Mouse (Mus musculus): ENCODE measurements around the gene Hoxb5.

Hoxb5 gene

GRCm38 (mm10) chr11:96294245-96295091 is 8.7 kb upstream of the Hoxb5 start:
- Histone ChIP-seq H3K4me3 (replicated peaks; ENCODE audit: low read length) (no peak overlapping the region), H3K4me1 (replicated peaks; ENCODE audit: low read depth, low read length) (peaks cover 50% of the 10 kb centered on the region), H3K36me3 (ENCODE audit: insufficient read depth, low read length) (no peaks in the 10 kb centered on the region), H3K9me3 (ENCODE audit: low read length) (no peaks in the 10 kb centered on the region), H3K27me3 (ENCODE audit: insufficient read depth, low read length) (peaks cover 99% of the 10 kb centered on the region)
- no peak for TF ChIP-seq POU5F1 (IDR thresholded peaks at IDR 0.05; ENCODE audit: borderline replicate concordance, low read length)
- TF ChIP-seq CTCF (conservative IDR thresholded peaks at IDR 0.05; ENCODE audit: low read length) = peak; percentile 61
- TF ChIP-seq NANOG (IDR thresholded peaks at IDR 0.05; ENCODE audit: borderline replicate concordance, low read length) = no peak

- Histone ChIP-seq H3K27me3 (ENCODE audit: insufficient read depth, low read length) (peaks cover 99% of the 10 kb centered on the region), H3K36me3 (ENCODE audit: insufficient read depth, low read length) (no peaks in the 10 kb centered on the region), H3K4me1 (replicated peaks; ENCODE audit: low read depth, low read length) (peaks cover 58% of the 10 kb centered on the region), H3K9me3 (ENCODE audit: low read length) (no peaks in the 10 kb centered on the region), H3K4me3 (replicated peaks; ENCODE audit: low read length) (peak overlapping the region; percentile 17; the same call in 1 of the 2 replicates)
- no peak for TF ChIP-seq NANOG (IDR thresholded peaks at IDR 0.05; ENCODE audit: borderline replicate concordance, low read length)
- TF ChIP-seq CTCF (conservative IDR thresholded peaks at IDR 0.05; ENCODE audit: low read length) = no peak
- no peak for TF ChIP-seq POU5F1 (IDR thresholded peaks at IDR 0.05; ENCODE audit: borderline replicate concordance, low read length)
These were observed 7.9 kb upstream of the Hoxb5 start for GRCm38 (mm10) chr11:96295092-96295835.

DNA sequence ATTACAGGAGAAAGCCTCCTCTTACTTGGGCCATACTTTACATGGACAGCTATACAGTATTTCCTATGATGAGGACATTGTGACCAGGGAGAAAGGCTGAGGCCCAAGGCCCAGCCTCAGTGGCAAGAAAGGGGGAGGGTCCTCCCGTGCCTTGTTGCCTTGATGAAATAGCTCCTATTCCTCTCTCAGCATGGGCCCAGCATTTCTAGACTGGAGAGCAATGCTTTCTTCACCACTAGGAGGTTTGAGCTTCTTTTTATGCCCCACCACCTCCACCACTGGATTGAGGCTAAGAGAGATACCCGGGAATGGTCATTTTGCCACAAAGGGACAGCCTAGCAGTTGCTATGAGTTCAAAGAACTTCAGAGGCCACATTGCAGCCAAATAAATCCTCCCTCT is 6.1 kb upstream of the Hoxb5 start:
- Histone ChIP-seq H3K4me1 (replicated peaks; ENCODE audit: low read depth, low read length) (peaks cover 65% of the 10 kb centered on the region), H3K27me3 (ENCODE audit: insufficient read depth, low read length) (peaks cover 100% of the 10 kb centered on the region), H3K36me3 (ENCODE audit: insufficient read depth, low read length) (no peaks in the 10 kb centered on the region), H3K9me3 (ENCODE audit: low read length) (no peaks in the 10 kb centered on the region), H3K4me3 (replicated peaks; ENCODE audit: low read length) (no peak overlapping the region)
- TF ChIP-seq POU5F1 (IDR thresholded peaks at IDR 0.05; ENCODE audit: borderline replicate concordance, low read length) (no peak), CTCF (conservative IDR thresholded peaks at IDR 0.05; ENCODE audit: low read length) (no peak), NANOG (IDR thresholded peaks at IDR 0.05; ENCODE audit: borderline replicate concordance, low read length) (no peak)

- H3K36me3 ChIP-seq (ENCODE audit: insufficient read depth, low read length) = no peaks in the 10 kb centered on the region
- TF ChIP-seq NANOG (IDR thresholded peaks at IDR 0.05; ENCODE audit: borderline replicate concordance, low read length) = no peak
- no peak for TF ChIP-seq CTCF (conservative IDR thresholded peaks at IDR 0.05; ENCODE audit: low read length)
- no peak for TF ChIP-seq POU5F1 (IDR thresholded peaks at IDR 0.05; ENCODE audit: borderline replicate concordance, low read length)
- peaks cover 100% of the 10 kb centered on the region for H3K27me3 ChIP-seq (ENCODE audit: insufficient read depth, low read length)
- no peaks in the 10 kb centered on the region for H3K9me3 ChIP-seq (ENCODE audit: low read length)
- H3K4me3 ChIP-seq (replicated peaks; ENCODE audit: low read length) = no peak overlapping the region
- H3K4me1 ChIP-seq (replicated peaks; ENCODE audit: low read depth, low read length) = peaks cover 67% of the 10 kb centered on the region
These were observed 5.7 kb upstream of the Hoxb5 start for GRCm38 (mm10) chr11:96297428-96297827.

DNA sequence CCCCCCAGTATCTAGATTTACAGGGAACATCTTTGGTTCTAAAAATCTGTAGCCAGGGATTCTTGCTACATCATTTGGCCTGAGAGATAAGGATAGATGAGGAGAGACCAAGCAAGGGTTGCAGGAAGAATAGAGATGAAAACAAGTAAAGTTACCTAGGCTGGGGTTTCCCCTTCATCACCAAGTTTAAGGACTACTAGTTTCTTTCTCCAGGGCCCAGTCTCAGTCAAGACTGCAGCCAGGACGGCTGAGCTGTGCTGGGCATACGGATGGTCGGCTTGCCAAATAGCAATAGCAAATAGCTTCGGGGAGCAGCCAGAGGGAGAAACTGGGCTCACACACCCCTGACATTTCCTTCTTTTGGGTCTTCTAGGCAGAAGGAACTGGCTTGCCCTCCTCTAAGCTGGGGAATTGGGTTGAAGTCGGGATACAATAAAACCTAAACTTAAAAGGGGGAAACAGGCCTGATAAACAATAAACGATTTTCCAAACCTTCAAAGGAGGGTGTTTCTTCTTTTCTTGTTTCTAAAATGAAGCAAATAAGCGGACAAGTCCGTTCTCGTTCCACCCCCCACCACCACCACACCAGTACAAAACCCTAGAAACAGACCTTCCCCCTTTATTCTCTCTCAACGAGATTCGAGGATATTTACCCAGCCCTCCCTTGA is 5.0 kb upstream of the Hoxb5 start:
- Histone ChIP-seq H3K9me3 (ENCODE audit: low read length) (no peaks in the 10 kb centered on the region), H3K4me1 (replicated peaks; ENCODE audit: low read depth, low read length) (peaks cover 67% of the 10 kb centered on the region), H3K27me3 (ENCODE audit: insufficient read depth, low read length) (peaks cover 100% of the 10 kb centered on the region), H3K36me3 (ENCODE audit: insufficient read depth, low read length) (no peaks in the 10 kb centered on the region), H3K4me3 (replicated peaks; ENCODE audit: low read length) (no peak overlapping the region)
- TF ChIP-seq CTCF (conservative IDR thresholded peaks at IDR 0.05; ENCODE audit: low read length) (no peak), NANOG (IDR thresholded peaks at IDR 0.05; ENCODE audit: borderline replicate concordance, low read length) (no peak), POU5F1 (IDR thresholded peaks at IDR 0.05; ENCODE audit: borderline replicate concordance, low read length) (no peak)

- H3K4me1 ChIP-seq (replicated peaks; ENCODE audit: low read depth, low read length) = peaks cover 68% of the 10 kb centered on the region
- no peaks in the 10 kb centered on the region for H3K36me3 ChIP-seq (ENCODE audit: insufficient read depth, low read length)
- H3K27me3 ChIP-seq (ENCODE audit: insufficient read depth, low read length) = peaks cover 100% of the 10 kb centered on the region
- H3K9me3 ChIP-seq (ENCODE audit: low read length) = no peaks in the 10 kb centered on the region
- H3K4me3 ChIP-seq (replicated peaks; ENCODE audit: low read length) = peak overlapping the region; percentile 46
- TF ChIP-seq POU5F1 (IDR thresholded peaks at IDR 0.05; ENCODE audit: borderline replicate concordance, low read length) (no peak), CTCF (conservative IDR thresholded peaks at IDR 0.05; ENCODE audit: low read length) (no peak), NANOG (IDR thresholded peaks at IDR 0.05; ENCODE audit: borderline replicate concordance, low read length) (no peak)
These were observed 4.1 kb upstream of the Hoxb5 start for GRCm38 (mm10) chr11:96298895-96299667.

GRCm38 (mm10) chr11:96299781-96300180 is 3.4 kb upstream of the Hoxb5 start:
- H3K4me1 ChIP-seq (replicated peaks; ENCODE audit: low read depth, low read length) = peaks cover 68% of the 10 kb centered on the region
- no peak for TF ChIP-seq POU5F1 (IDR thresholded peaks at IDR 0.05; ENCODE audit: borderline replicate concordance, low read length)
- H3K9me3 ChIP-seq (ENCODE audit: low read length) = no peaks in the 10 kb centered on the region
- H3K4me3 ChIP-seq (replicated peaks; ENCODE audit: low read length) = peak overlapping the region; percentile 62; the same call in 1 of the 2 replicates
- peaks cover 100% of the 10 kb centered on the region for H3K27me3 ChIP-seq (ENCODE audit: insufficient read depth, low read length)
- no peaks in the 10 kb centered on the region for H3K36me3 ChIP-seq (ENCODE audit: insufficient read depth, low read length)
